Mouse (Mus musculus): ENCODE results near the gene Pacrg.
A peak's percentile ranks its signal among the peaks of the same experiment; 100 is the strongest.

Gene Pacrg

GRCm38 (mm10) chr17:10371472-10371871 lies 468.6 kb downstream of the Pacrg start:
- no peak for DNase-seq (ENCODE audit: low read depth)

- DNase-seq (ENCODE audit: low read depth), result peak; percentile 32
These were observed 469.4 kb downstream of the Pacrg start for GRCm38 (mm10) chr17:10370660-10371130.

DNA sequence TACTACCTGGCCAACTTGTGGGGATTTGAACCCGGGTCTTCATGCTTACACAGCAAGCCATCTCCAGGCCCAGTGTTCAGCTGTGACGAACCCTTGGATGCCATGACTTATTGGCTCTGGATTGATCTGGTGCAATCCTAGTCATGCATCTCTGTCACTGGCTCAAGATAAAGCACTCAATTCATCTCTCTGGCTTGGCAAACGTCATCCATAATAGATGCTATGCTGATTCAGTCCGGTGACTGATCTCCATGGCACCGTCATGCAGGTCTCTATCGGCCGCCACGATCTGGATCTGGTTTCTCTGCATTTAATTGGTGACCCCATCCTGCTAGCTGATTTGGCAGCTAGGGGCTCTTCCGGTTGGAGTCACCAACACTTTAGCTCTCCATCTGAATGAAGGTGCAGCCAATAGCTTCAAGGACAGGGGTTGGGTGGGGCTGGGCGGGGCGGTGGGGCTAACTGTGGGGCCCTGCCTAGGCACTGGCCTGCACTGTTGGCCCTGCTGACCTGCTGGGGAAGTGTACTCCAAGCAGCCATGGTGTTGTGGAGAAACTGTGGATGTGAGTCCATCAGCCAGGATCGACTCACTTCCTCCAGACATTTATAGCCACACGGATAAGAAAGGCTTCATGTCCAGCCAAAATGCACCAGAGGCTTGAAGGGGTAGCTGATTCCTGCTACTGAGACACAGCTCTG lies 470.0 kb downstream of the Pacrg start:
- DNase-seq (ENCODE audit: low read depth), result no peak

GRCm38 (mm10) chr17:10367044-10367443 lies 473.1 kb downstream of the Pacrg start:
- DNase-seq (ENCODE audit: low read depth), result no peak

DNA sequence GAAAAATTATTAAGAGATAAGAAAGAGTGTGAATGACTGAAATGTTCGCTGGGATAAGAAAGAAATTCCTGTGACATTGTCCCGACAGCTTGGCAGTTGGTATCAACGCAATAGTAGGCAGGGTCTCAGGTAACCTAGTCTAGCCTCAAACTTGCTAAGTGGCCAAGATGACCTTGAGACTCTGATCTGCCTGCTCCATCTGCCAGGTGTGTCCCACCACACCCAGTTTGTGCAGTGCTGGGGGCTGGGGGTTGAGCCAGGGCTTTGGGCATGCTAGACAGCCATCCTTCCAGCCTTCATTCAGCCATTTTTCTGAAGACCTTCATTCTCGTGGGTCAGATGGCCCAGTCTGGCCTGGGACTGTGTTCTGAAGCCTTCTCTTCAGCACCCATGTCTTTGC lies 473.5 kb downstream of the Pacrg start:
- DNase-seq (ENCODE audit: low read depth), result no peak

- DNase-seq (ENCODE audit: low read depth), result no peak
These were observed 474.3 kb downstream of the Pacrg start for GRCm38 (mm10) chr17:10365501-10366482.

- DNase-seq (ENCODE audit: low read depth), result no peak
These were observed 477.0 kb downstream of the Pacrg start for GRCm38 (mm10) chr17:10363151-10363550.

DNA sequence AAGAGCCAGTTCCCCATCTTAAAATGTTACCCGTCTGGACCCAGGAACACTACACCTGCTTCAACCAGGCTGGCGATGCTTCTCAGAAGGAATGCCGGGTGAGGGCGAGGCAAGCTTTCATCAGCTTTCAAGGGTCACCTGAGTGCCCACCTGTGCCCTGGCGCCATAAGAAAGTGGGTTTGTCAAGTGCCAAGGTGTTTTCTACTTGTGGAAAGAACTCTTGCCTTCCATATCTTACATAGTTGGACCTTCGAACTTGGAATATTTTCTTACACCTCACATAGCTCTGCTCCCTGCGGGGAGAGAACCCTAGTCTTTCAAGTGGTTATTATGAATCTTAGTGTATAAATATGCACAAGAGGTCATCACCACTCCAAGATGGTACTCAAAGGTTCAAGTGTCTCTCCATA lies 478.2 kb downstream of the Pacrg start:
- no peak for DNase-seq (ENCODE audit: low read depth)

DNA sequence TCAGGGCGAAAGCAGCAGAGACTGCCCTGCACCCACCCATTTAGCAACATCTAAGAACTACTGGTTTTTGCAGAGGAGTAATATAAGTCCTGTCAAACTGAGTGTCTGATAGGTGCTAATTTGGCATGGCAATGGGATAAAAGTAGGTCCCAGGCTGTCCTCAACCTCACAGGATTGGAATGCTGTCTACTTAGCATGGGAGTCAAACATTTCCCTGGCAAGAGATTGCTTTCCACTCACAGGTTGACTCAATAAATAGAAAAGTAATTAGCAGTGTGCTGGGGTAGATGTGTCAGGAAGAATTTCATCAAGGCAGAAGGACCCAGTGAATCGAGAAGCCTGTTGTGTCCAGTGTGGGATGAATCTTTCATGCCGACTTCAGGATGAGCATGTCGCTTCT lies 479.4 kb downstream of the Pacrg start:
- DNase-seq (ENCODE audit: low read depth), result no peak

DNA sequence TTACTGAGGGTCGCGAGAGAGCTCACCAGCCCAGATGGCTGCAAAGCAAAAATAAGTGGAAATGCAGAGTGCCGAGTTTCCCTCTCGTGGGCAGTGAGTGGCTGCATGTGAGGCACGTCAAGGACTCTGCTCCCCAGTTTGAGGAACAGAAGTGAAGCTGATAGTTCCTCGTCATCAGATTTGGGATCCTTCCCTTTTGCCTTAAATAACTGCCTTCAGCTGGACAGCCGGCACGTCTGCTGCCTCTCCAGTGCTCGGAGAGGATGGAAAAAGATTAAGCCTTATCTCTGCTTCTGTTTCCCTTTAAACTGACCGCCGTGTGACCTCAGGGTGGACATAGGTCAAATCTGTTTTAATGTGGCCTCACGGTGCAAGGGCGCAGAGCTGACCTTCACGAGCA lies 480.6 kb downstream of the Pacrg start:
- no peak for DNase-seq (ENCODE audit: low read depth)

GRCm38 (mm10) chr17:10357348-10357747 lies 482.8 kb downstream of the Pacrg start:
- DNase-seq (ENCODE audit: low read depth), result no peak

DNA sequence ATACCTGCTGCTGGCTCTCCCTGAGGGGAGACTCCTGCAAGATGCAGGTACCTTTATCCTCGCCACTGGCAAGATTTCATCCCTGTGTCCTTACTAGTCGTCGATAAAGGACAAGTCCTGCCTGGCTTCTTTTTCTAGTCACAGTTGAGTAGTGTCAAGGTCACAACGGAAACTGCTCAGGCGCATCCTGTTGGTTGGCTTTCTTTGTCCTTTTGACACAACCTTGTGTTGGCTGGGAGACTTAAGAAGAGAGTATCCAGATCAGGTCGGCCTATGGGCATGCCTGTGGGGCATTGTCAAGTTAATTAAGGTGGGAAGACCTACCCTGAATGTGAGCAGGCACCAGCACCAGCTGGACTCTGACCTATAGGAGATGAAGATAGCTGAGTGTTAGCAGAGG lies 483.8 kb downstream of the Pacrg start:
- DNase-seq (ENCODE audit: low read depth), result no peak

- no peak for DNase-seq (ENCODE audit: low read depth)
These were observed 484.4 kb downstream of the Pacrg start for GRCm38 (mm10) chr17:10355746-10356145.

Measured in fibroblast of lung, adult 2 months (primary cell).